Mouse (Mus musculus) limb, embryonic 14.5 days (tissue): ENCODE results near the gene Tnik. TPM values are rescaled to one million over a fixed set of nuclear protein-coding genes. Genes with fewer than 3 reads are reported as not detected.

ENCODE experiments used
- ATAC-seq: fragments of 200-750 bp; cut with Nextera tagmentation; 2 replicates; pipeline ENCODE4 v1.8.0; 2017; ENCODE audit warnings: low read depth, moderate number of reproducible peaks, moderate TSS enrichment; ENCODE audit not compliant: low FRiP score
- DNase-seq: peaks from one replicate; pipeline ENCODE4 v3.0.0-alpha.2; 2015; ENCODE audit warnings: low spot score
- H3K27ac ChIP-seq: fragments of 300-500 bp; sonication (generic); replicated peaks from 2 replicates; pipeline ENCODE4 v1.5.1; 2014; ENCODE audit warnings: low read depth, mild to moderate bottlenecking, low read length, moderate library complexity, mixed read lengths
- H3K27me3 ChIP-seq: fragments of 300-500 bp; sonication (generic); 2 replicates; pipeline ENCODE4 v1.6.1; 2014; ENCODE audit warnings: low read length, mixed read lengths; ENCODE audit not compliant: control insufficient read depth, insufficient read depth
- H3K36me3 ChIP-seq: fragments of 300-500 bp; sonication (generic); 2 replicates; pipeline ENCODE4 v1.6.1; 2014; ENCODE audit warnings: mild to moderate bottlenecking, low read length, moderate library complexity, mixed read lengths; ENCODE audit not compliant: control insufficient read depth, insufficient read depth
- H3K4me1 ChIP-seq: fragments of 300-500 bp; sonication (generic); 2 replicates; pipeline ENCODE4 v1.6.1; 2014; ENCODE audit warnings: antibody characterized with exemption, low read length, mixed read lengths; ENCODE audit not compliant: control insufficient read depth, insufficient read depth
- H3K4me2 ChIP-seq: fragments of 300-500 bp; sonication (generic); replicated peaks from 2 replicates; pipeline ENCODE4 v1.6.1; 2014; ENCODE audit warnings: low read depth, mild to moderate bottlenecking, low read length, moderate library complexity; ENCODE audit not compliant: severe bottlenecking
- H3K4me3 ChIP-seq: fragments of 300-500 bp; sonication (generic); replicated peaks from 2 replicates; pipeline ENCODE4 v1.5.1; 2014; ENCODE audit warnings: low read length
- H3K9ac ChIP-seq: fragments of 300-500 bp; sonication (generic); 2 replicates; pipeline ENCODE4 v1.6.1; 2014; ENCODE audit warnings: mild to moderate bottlenecking, low read depth, low read length, moderate library complexity; ENCODE audit not compliant: severe bottlenecking
- H3K9me3 ChIP-seq: fragments of 300-500 bp; sonication (generic); 2 replicates; pipeline ENCODE4 v1.6.1; 2016; ENCODE audit warnings: low read length; ENCODE audit not compliant: control insufficient read depth
- POLR2A ChIP-seq: fragments of 200-500 bp; IDR thresholded peaks from 2 replicates; pipeline ENCODE4 v1.8.0; 2012; ENCODE audit warnings: inconsistent platforms, mild to moderate bottlenecking, moderate library complexity, borderline replicate concordance; ENCODE audit not compliant: insufficient read depth, insufficient read length; ENCODE audit errors: extremely low read depth
- WGBS: fragments of 180-500 bp; shearing (Covaris S2); extraction: QIAGEN DNeasy Blood & Tissue Kit; methylation state at CpG from one replicate; pipeline ENCODE4 v1.1.7; 2014; 5-methylcytosine and 5-hydroxymethylcytosine counted together
- polyA plus RNA-seq, 2 experiments: library from polyadenylated mRNA; depleted of rRNA in 1 of 2; stranded (reverse) in 1 of 2; unstranded in 1 of 2; fragments of >200 nt; fragmentation: Nextera tagmentation in 1 of 2; extraction: Ambion mirVana in 1 of 2; gene quantifications; 2 replicates each; pipeline versions ENCODE4 v1.2.1 to v1.2.3; 2012 to 2014

Tnik gene
- polyA plus RNA-seq, 2 experiments, result 5.4 to 9.6 TPM

GRCm38 (mm10) chr3:28224437-28225356 lies 38.3 kb upstream of the Tnik start:
- H3K27me3 ChIP-seq, result no peaks in the 10 kb centered on the region
- DNase-seq, result no peak
- WGBS, result 62% methylated on average over 15 of the region's 15 CpGs

GRCm38 (mm10) chr3:28225357-28225905 lies 37.6 kb upstream of the Tnik start:
- Histone ChIP-seq H3K4me1 (0 out of 2 replicates have a peak, but pooled peaks cover 3% of the 10 kb centered on the region), H3K4me3 (no peak overlapping the region), H3K27ac (no peak overlapping the region), H3K9ac (no peak overlapping the region), H3K27me3 (no peaks in the 10 kb centered on the region), H3K9me3 (no peaks in the 10 kb centered on the region), H3K36me3 (no peaks in the 10 kb centered on the region), H3K4me2 (no peak overlapping the region)
- 85% methylated on average over 9 of the region's 9 CpGs for WGBS
- DNase-seq (no peak), ATAC-seq (no peak)
- TF ChIP-seq POLR2A, result no peak

More at GRCm38 (mm10) chr3:28224437-28225356, 38.3 kb upstream of the Tnik start:
- Histone ChIP-seq H3K36me3 (no peaks in the 10 kb centered on the region), H3K4me1 (0 out of 2 replicates have a peak, but pooled peaks cover 3% of the 10 kb centered on the region), H3K9ac (no peak overlapping the region), H3K4me3 (no peak overlapping the region), H3K4me2 (no peak overlapping the region), H3K27ac (no peak overlapping the region), H3K9me3 (no peaks in the 10 kb centered on the region)
- ATAC-seq, result no peak
- TF ChIP-seq POLR2A, result no peak

- TF ChIP-seq POLR2A, result no peak
- Histone ChIP-seq H3K9me3 (no peaks in the 10 kb centered on the region), H3K36me3 (no peaks in the 10 kb centered on the region), H3K27me3 (no peaks in the 10 kb centered on the region), H3K4me2 (no peak overlapping the region), H3K4me1 (0 out of 2 replicates have a peak, but pooled peaks cover 3% of the 10 kb centered on the region), H3K9ac (no peak overlapping the region), H3K27ac (no peak overlapping the region), H3K4me3 (no peak overlapping the region)
- DNase-seq (no peak), ATAC-seq (no peak)
- WGBS, result 96% methylated on average over 19 of the region's 19 CpGs
Observed at GRCm38 (mm10) chr3:28226181-28226580, 36.8 kb upstream of the Tnik start.

- no peak overlapping the region for H3K27ac ChIP-seq
- no peaks in the 10 kb centered on the region for H3K36me3 ChIP-seq
- no peaks in the 10 kb centered on the region for H3K9me3 ChIP-seq
- no peaks in the 10 kb centered on the region for H3K27me3 ChIP-seq
- no peak overlapping the region for H3K4me2 ChIP-seq
- peak; percentile 41 for DNase-seq
- no peak for TF ChIP-seq POLR2A
- no peak overlapping the region for H3K4me3 ChIP-seq
- H3K4me1 ChIP-seq, result 0 out of 2 replicates have a peak, but pooled peaks cover 3% of the 10 kb centered on the region
- peak; percentile 44 for ATAC-seq
- H3K9ac ChIP-seq, result no peak overlapping the region
- 58% methylated on average over 4 of the region's 4 CpGs for WGBS
Observed at GRCm38 (mm10) chr3:28228930-28229329, 34.1 kb upstream of the Tnik start.

GRCm38 (mm10) chr3:28229503-28229902 lies 33.5 kb upstream of the Tnik start:
- WGBS, result 74% methylated on average over 2 of the region's 2 CpGs
- ATAC-seq, result no peak
- no peak for TF ChIP-seq POLR2A
- Histone ChIP-seq H3K27ac (no peak overlapping the region), H3K36me3 (no peaks in the 10 kb centered on the region), H3K9me3 (no peaks in the 10 kb centered on the region), H3K4me1 (0 out of 2 replicates have a peak, but pooled peaks cover 3% of the 10 kb centered on the region), H3K4me3 (no peak overlapping the region), H3K9ac (no peak overlapping the region), H3K4me2 (no peak overlapping the region), H3K27me3 (no peaks in the 10 kb centered on the region)
- DNase-seq, result no peak
